Mouse (Mus musculus) neural tube, postnatal 0 days (tissue): ENCODE measurements around the gene Gm2035. TPM values are rescaled to one million over a fixed set of nuclear protein-coding genes. Genes with fewer than 3 reads are reported as not detected.

Experiments used
- polyA plus RNA-seq: library from polyadenylated mRNA; unstranded; fragments of >200 nt; fragmentation: Nextera tagmentation; extraction: Ambion mirVana; gene quantifications from 2 replicates; pipeline ENCODE4 v1.2.1, GENCODE M21; 2015

Gene Gm2035
- polyA plus RNA-seq, result not detected in 2 replicates

GRCm38 (mm10) chr12:87919721-87920120 lies at the start of gene Gm2035:
Gm2035 (minus strand) TSS chr12:87919857.

GRCm38 (mm10) chr12:87953780-87954179 lies 34.1 kb upstream of the Gm2035 start, which contains the start of gene Gm2042:
Gm2042 (plus strand) TSS chr12:87954080.

GRCm38 (mm10) chr12:87895070-87895469 lies 24.6 kb downstream of the Gm2035 start, which contains the start of gene Gm2022:
Gm2022 (plus strand) TSS chr12:87895370.

GRCm38 (mm10) chr12:87873772-87874171 lies 45.9 kb downstream of the Gm2035 start, which contains the start of gene Gm2016:
Gm2016 (plus strand) TSS chr12:87874072.

Other genes starting within 250 kb of the Gm2035 start
- gene Gm21319, start 144.1 kb downstream of the Gm2035 start, polyA plus RNA-seq, result not detected in 2 replicates
- gene Gm21936, start 124.3 kb downstream of the Gm2035 start, polyA plus RNA-seq, result not detected in 2 replicates
- not detected in 2 replicates for gene BB287469, start 103.3 kb downstream of the Gm2035 start, polyA plus RNA-seq
- not detected in 2 replicates for gene Gm2001, start 77.5 kb downstream of the Gm2035 start, polyA plus RNA-seq
- not detected in 2 replicates for gene Gm2016, start 45.8 kb downstream of the Gm2035 start, polyA plus RNA-seq
- gene Gm2022, start 24.5 kb downstream of the Gm2035 start, polyA plus RNA-seq, result not detected in 2 replicates
- gene Gm2042, start 34.2 kb upstream of the Gm2035 start, polyA plus RNA-seq, result not detected in 2 replicates
- gene Gm2075, start 92.0 kb upstream of the Gm2035 start, polyA plus RNA-seq, result not detected in 2 replicates
- gene Gm6803, start 98.9 kb upstream of the Gm2035 start, polyA plus RNA-seq, result not detected in 2 replicates
- not detected in 2 replicates for gene Gm2056, start 107.1 kb upstream of the Gm2035 start, polyA plus RNA-seq
- not detected in 2 replicates for gene Gm16368, start 163.8 kb upstream of the Gm2035 start, polyA plus RNA-seq